Mouse (Mus musculus) hindbrain, embryonic 12.5 days (tissue): ENCODE measurements around the gene Syngr3. TPM values are rescaled to one million over a fixed set of nuclear protein-coding genes. Genes with fewer than 3 reads are reported as not detected.
"Not testable (repeated sequence)": the region's sequence is repeated elsewhere in the genome, so short reads cannot be mapped to it uniquely, and the experiment has no call there.

Experiments used
- ATAC-seq: fragments of 200-750 bp; cut with Nextera tagmentation; 2 replicates; pipeline ENCODE4 v1.8.0; 2017; ENCODE audit warnings: moderate TSS enrichment; ENCODE audit not compliant: low FRiP score
- H3K27ac ChIP-seq: fragments of 300-500 bp; sonication (generic); 2 replicates; pipeline ENCODE4 v1.5.1; 2016; ENCODE audit warnings: mild to moderate bottlenecking
- H3K27me3 ChIP-seq: fragments of 300-500 bp; sonication (generic); 2 replicates; pipeline ENCODE4 v1.6.1; 2016; ENCODE audit warnings: mild to moderate bottlenecking
- H3K36me3 ChIP-seq: fragments of 300-500 bp; sonication (generic); 2 replicates; pipeline ENCODE4 v1.6.1; 2016; ENCODE audit warnings: mild to moderate bottlenecking
- H3K4me1 ChIP-seq: fragments of 300-500 bp; sonication (generic); 2 replicates; pipeline ENCODE4 v1.6.1; 2016
- H3K4me2 ChIP-seq: fragments of 300-500 bp; sonication (generic); replicated peaks from 2 replicates; pipeline ENCODE4 v1.6.1; 2016; ENCODE audit warnings: mild to moderate bottlenecking
- H3K4me3 ChIP-seq: fragments of 300-500 bp; sonication (generic); 2 replicates; pipeline ENCODE4 v1.5.1; 2016; ENCODE audit warnings: mild to moderate bottlenecking
- H3K9ac ChIP-seq: fragments of 300-500 bp; sonication (generic); 2 replicates; pipeline ENCODE4 v1.6.1; 2016; ENCODE audit warnings: mild to moderate bottlenecking, moderate library complexity
- H3K9me3 ChIP-seq: fragments of 300-500 bp; sonication (generic); replicated peaks from 2 replicates; pipeline ENCODE4 v1.6.1; 2016; ENCODE audit warnings: mild to moderate bottlenecking
- WGBS: fragments of 180-500 bp; shearing (Covaris S2); methylation state at CpG from one replicate; pipeline ENCODE4 v1.1.7; 2016; 5-methylcytosine and 5-hydroxymethylcytosine counted together
- polyA plus RNA-seq: library from polyadenylated mRNA; unstranded; fragments of >200 nt; fragmentation: Nextera tagmentation; extraction: Ambion mirVana; gene quantifications from 2 replicates; pipeline ENCODE4 v1.2.1, GENCODE M21; 2016

Syngr3 gene
- polyA plus RNA-seq, 1 experiment from 2014 or later, result 32.1 TPM

DNA sequence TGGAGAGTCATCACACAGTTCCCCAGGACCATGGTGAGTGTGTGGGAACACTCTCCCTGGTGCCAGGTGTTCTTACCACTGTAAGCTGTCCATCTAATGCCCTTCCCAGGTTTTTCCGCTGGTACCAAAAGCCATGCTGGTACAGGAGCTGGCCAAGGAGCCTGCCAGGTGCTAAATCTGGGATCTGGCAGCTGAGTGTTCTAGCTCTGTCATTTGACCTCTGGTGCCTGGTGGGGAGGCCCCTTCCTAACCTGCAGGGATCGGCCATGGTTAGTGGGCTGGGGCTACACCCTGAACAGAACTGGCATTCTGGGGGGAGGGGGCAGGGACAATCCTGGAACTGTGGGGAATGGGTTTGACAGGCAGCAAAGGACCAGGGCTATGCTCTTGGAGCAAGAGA lies 37.9 kb upstream of the Syngr3 start, which contains the start of gene Rpl3l:
Rpl3l (plus strand) TSS at position 203 of the 400 bp plus-strand sequence.
- no peak within 1 kb of the TSS for H3K27ac ChIP-seq
- no peak within 1 kb of the TSS for H3K4me3 ChIP-seq
- H3K9me3 ChIP-seq, result no peaks in the 10 kb centered on the region
- no peak within 1 kb of the TSS for H3K9ac ChIP-seq
- H3K4me2 ChIP-seq, result no peak within 1 kb of the TSS
- peaks cover 12% of the 10 kb centered on the region; the same call in 1 of the 2 replicates for H3K27me3 ChIP-seq
- H3K36me3 ChIP-seq, result peaks cover under 1% of the 10 kb centered on the region
- WGBS, result 66% methylated on average over 2 of the region's 2 CpGs
- ATAC-seq, result no peak
- peaks cover 10% of the 10 kb centered on the region for H3K4me1 ChIP-seq

DNA sequence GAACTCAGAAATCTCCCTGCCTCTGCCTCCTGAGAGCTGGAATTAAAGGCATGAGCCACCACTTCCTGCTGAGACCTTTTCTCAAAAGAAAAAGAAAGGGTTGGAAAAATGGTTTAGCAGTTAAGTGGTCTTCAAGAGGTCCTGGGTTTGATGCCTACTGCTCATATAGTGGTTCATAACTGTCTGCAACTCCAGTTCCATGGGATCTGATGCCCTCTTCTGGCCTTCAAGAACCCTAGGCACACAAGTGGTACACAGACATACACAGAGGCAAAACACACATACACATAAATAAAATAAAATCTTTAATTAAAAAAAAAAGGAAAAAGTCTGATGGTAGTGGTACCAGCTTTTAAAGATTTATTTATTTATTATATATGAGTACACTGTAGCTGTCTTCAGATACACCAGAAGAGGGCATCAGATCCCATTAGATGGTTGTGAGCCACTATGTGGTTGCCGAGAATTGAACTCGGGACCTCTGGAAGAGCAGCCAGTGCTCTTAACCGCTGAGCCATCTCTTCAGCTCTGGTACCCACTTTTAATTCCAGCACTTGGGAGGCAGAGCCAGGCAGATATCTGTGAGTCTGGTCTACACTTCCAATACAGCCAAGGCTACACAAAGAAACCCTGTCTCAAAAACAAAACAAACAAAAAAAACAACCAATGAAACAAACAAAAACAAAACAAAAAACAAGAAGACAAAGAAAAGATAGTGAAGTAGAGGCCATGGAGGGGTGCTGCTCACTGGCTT lies 36.1 kb upstream of the Syngr3 start:
- 0 out of 2 replicates have a peak, but pooled peaks cover 2% of the 10 kb centered on the region for H3K27me3 ChIP-seq
- 71% methylated on average over 3 of the region's 3 CpGs for WGBS
- no peak for ATAC-seq

DNA sequence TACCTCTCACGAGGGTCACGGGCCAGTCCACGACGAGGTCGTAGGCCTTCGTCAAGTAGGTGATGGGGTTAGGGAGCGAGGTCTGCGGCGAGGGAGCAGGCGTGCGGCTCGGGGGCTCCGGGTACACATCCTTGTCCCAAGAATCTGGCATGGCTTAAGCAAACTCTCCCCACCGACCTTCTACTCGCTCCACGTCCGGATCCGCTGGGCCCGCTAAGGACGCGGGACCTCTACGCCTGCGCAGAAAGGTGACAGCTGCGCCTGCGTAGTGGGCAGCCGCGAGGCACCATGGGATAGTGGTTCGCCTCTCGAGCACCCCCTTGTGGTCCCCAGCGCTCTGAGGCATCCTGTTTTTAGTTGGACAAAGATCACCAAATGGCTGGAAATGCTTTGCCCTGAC lies 34.4 kb upstream of the Syngr3 start, which contains the start of gene Ndufb10:
Ndufb10 (minus strand) TSS at position 295 of the 400 bp plus-strand sequence.
- H3K9ac ChIP-seq, result peak within 1 kb of the TSS; percentile 92
- 1% methylated on average over 30 of the region's 30 CpGs for WGBS
- peak; percentile 71 for ATAC-seq
- peak within 1 kb of the TSS; percentile 80 for H3K27ac ChIP-seq
- peak within 1 kb of the TSS; percentile 68 for H3K4me3 ChIP-seq
- H3K4me1 ChIP-seq, result peaks cover 28% of the 10 kb centered on the region
- peaks cover 17% of the 10 kb centered on the region for H3K36me3 ChIP-seq
- H3K4me2 ChIP-seq, result peak within 1 kb of the TSS; percentile 96
- H3K27me3 ChIP-seq, result 0 out of 2 replicates have a peak, but pooled peaks cover 2% of the 10 kb centered on the region
- H3K9me3 ChIP-seq, result no peaks in the 10 kb centered on the region

More for the DNA sequence above, 36.1 kb upstream of the Syngr3 start:
- H3K9me3 ChIP-seq, result no peaks in the 10 kb centered on the region
- H3K27ac ChIP-seq, result no peak overlapping the region
- H3K4me2 ChIP-seq, result no peak overlapping the region
- H3K4me1 ChIP-seq, result peaks cover 25% of the 10 kb centered on the region
- peaks cover 17% of the 10 kb centered on the region for H3K36me3 ChIP-seq
- no peak overlapping the region for H3K9ac ChIP-seq
- H3K4me3 ChIP-seq, result no peak overlapping the region

DNA sequence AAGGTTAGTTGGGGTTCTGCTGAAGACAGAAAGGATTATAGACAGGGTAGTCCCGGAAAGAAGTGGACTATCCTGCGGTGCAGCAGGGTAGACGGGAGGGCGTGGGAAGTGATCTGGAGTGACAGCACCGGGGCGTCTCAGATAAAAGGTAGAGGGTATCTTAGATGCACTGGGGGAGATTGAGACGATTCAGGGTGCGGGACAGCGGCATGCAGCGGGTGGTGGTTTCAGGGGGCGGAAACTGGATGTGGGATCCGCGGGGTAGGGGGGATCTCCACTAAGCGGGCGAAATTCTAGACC lies 34.1 kb upstream of the Syngr3 start:
- H3K4me3 ChIP-seq, result peak overlapping the region; percentile 68
- WGBS, result under 1% methylated on average over 15 of the region's 15 CpGs
- H3K36me3 ChIP-seq, result peaks cover 17% of the 10 kb centered on the region
- peak; percentile 9; the same call in 1 of the 2 replicates for ATAC-seq
- peak overlapping the region; percentile 80 for H3K27ac ChIP-seq
- H3K9me3 ChIP-seq, result no peaks in the 10 kb centered on the region
- peaks cover 30% of the 10 kb centered on the region for H3K4me1 ChIP-seq
- H3K27me3 ChIP-seq, result 0 out of 2 replicates have a peak, but pooled peaks cover 2% of the 10 kb centered on the region
- H3K4me2 ChIP-seq, result peak overlapping the region; percentile 96
- H3K9ac ChIP-seq, result peak overlapping the region; percentile 92

DNA sequence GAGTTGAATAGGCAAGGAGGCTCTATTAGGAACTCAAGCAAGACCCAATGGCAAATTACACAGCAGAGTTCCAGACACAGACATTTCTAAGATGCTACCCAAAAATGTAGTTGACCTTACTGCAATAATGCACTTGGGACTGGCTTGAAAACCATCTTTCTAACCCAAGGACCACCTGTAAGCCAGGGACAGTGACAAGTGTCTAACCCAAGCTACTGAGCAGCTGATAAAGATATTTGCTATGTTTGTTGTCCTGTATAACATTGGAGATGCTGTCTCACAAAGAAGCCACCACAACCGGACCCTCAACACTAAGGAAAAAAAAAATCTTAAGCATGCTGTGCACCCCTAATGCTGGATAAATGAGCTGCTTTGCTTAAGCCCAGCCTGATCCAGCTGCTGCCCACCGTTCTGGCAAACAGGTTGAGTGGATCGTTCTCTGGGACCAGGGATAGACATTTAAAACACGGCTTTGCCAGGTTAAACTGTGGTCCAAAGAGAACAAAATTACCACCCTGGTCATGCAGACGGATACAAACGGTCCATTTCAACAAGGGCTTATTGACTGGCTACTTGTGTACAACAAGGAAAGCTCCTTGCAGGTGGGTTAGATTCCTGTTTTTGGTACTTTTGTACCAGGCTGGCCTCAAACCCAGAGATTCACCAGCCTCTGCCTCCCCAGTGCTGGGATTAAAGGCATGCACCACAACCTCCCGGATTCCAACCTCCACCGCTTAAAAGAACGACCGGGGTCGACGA lies 33.5 kb upstream of the Syngr3 start:
- H3K27ac ChIP-seq, result peak overlapping the region; percentile 80
- peaks cover 32% of the 10 kb centered on the region for H3K4me1 ChIP-seq
- H3K9me3 ChIP-seq, result no peaks in the 10 kb centered on the region
- peak overlapping the region; percentile 92 for H3K9ac ChIP-seq
- H3K36me3 ChIP-seq, result peaks cover 17% of the 10 kb centered on the region
- ATAC-seq, result no peak
- WGBS, result 4% methylated on average over 12 of the region's 12 CpGs
- peak overlapping the region; percentile 96 for H3K4me2 ChIP-seq
- peak overlapping the region; percentile 68 for H3K4me3 ChIP-seq
- H3K27me3 ChIP-seq, result 0 out of 2 replicates have a peak, but pooled peaks cover 2% of the 10 kb centered on the region

DNA sequence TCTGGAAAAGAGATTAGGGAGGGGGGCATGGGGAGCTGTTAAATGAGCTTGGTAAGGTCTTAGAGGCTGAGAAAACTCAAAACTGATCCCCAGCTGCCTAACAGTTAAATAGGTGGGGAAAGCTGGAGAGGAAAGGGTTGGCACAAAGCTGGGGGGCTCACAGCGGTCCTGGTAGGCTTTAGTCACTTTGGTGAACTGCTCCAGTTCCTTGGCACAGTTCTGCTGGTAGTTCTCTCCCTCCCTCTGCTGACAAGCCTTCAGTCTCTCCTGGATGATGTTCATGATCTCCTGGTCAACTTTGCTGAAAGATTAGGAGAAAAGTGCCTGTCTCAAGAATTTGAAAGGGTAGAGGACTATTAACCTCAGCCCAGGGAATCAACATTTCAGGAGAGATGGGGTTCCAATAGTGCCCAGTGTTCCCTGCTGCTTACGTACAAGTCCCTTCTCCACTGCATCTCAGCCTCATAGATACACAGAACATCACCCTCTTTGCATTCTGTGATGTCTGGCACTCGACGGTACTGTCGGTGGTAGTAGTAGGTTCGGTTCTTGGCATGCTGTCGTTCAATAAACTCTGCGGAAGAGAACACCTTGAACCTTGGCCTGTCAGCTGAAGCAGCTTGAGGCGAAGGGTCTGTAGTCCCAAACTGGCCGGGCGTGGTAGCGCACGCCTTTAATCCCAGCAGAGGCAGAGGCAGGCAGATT lies 32.6 kb upstream of the Syngr3 start:
- Histone ChIP-seq H3K36me3 (peaks cover 17% of the 10 kb centered on the region), H3K4me2 (no peak overlapping the region), H3K9me3 (no peaks in the 10 kb centered on the region), H3K27me3 (0 out of 2 replicates have a peak, but pooled peaks cover 2% of the 10 kb centered on the region), H3K4me3 (no peak overlapping the region), H3K9ac (0 out of 2 replicates have a peak overlapping the region, but pooled peaks have one; percentile 23), H3K27ac (0 out of 2 replicates have a peak overlapping the region, but pooled peaks have one; percentile 4), H3K4me1 (peaks cover 32% of the 10 kb centered on the region)
- 36% methylated on average over 13 of the region's 13 CpGs for WGBS
- ATAC-seq, result no peak

DNA sequence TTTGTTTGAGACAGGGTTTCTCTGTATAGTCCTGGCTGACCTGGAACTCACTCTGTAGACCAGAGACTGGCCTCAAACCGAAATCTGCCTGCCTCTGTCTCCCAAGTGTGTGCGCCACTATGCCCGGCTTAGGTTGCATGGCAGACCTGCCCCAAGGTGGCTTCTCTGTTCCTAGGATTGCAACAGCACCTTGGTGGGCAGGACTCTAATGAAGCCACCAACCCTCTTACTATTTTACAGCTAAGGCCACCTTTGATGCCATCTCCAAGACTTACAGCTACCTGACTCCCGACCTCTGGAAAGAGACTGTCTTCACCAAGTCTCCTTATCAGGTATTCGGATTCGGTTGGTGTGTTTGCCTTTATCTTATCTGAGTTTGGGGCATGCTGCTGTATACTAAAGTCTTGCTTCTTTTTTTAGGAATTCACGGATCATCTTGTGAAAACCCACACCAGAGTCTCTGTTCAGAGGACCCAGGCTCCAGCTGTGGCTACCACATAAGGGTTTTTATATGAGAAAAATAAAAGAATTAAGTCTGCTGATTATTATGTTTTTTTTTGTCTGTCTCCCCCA lies 31.7 kb upstream of the Syngr3 start:
- WGBS, result 70% methylated on average over 7 of the region's 7 CpGs
- H3K36me3 ChIP-seq, result peaks cover 22% of the 10 kb centered on the region
- H3K27me3 ChIP-seq, ATAC-seq, H3K27ac ChIP-seq, H3K9me3 ChIP-seq: not testable (repeated sequence)
- peak overlapping the region; percentile 54 for H3K9ac ChIP-seq
- peak overlapping the region; percentile 24 for H3K4me3 ChIP-seq
- peak overlapping the region; percentile 83 for H3K4me2 ChIP-seq
- H3K4me1 ChIP-seq, result peaks cover 32% of the 10 kb centered on the region

DNA sequence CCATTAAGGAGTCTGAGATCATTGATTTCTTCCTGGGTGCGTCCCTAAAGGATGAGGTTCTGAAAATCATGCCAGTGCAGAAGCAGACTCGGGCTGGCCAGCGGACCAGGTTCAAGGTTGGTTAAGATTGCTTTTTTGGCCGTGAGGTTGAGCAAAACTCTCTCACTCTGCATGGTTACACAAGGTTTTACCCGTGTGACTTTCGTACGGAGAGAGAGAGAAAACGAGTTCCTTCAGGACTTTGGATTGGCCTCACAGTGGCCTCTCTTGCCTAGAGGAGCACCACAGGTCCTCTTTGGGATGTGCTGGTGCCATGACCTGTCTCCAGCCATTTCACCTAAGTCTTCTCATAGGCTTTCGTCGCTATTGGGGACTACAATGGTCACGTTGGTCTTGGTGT lies 30.9 kb upstream of the Syngr3 start:
- not testable (repeated sequence) for ATAC-seq, H3K27me3 ChIP-seq, H3K27ac ChIP-seq, H3K9me3 ChIP-seq
- Histone ChIP-seq H3K4me3 (peak overlapping the region; percentile 86), H3K9ac (peak overlapping the region; percentile 88), H3K4me2 (peak overlapping the region; percentile 83), H3K4me1 (peaks cover 32% of the 10 kb centered on the region), H3K36me3 (peaks cover 28% of the 10 kb centered on the region)
- 2% methylated on average over 11 of the region's 11 CpGs for WGBS

DNA sequence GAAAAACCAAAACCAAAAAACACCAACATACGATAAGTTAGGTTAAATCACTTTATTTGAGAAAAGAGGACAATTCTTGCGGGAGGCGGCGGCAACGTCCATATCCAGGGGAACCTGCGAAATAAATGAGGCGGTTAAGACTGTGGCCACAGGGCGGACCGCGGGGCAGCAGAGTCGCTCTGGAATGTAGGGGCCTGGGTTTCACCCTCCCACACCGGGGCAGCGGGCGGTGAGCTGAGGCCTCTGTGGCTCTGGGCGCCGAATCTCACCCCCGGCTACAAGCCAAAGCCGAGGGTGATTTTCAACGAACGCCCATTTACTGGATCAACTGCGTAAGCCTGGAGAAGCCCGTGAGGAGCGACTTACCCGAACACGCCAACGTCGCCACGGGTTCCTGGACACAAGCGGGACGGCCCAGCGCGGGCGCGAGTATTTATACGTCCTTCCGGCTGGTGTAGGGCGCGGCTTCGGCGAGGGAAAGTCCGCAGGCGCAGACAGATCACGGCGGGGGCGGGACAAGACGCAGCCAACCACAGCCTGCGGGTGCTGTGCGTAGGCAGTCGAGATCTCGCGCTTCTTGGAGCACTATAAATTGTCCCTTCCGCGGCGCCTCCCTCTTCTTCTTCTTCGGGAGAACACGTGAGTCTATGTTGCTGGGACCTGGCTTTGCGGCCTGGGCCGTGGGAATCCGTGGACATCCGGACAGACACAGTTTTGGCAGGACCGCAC lies 29.9 kb upstream of the Syngr3 start:
- Histone ChIP-seq H3K27me3 (no peaks in the 10 kb centered on the region), H3K36me3 (peaks cover 29% of the 10 kb centered on the region), H3K9me3 (no peaks in the 10 kb centered on the region), H3K4me2 (peak overlapping the region; percentile 83), H3K27ac (peak overlapping the region; percentile 88), H3K9ac (peak overlapping the region; percentile 89), H3K4me1 (peaks cover 32% of the 10 kb centered on the region), H3K4me3 (peak overlapping the region; percentile 86)
- WGBS, result under 1% methylated on average over 61 of the region's 61 CpGs
- ATAC-seq, result peak; percentile 98

DNA sequence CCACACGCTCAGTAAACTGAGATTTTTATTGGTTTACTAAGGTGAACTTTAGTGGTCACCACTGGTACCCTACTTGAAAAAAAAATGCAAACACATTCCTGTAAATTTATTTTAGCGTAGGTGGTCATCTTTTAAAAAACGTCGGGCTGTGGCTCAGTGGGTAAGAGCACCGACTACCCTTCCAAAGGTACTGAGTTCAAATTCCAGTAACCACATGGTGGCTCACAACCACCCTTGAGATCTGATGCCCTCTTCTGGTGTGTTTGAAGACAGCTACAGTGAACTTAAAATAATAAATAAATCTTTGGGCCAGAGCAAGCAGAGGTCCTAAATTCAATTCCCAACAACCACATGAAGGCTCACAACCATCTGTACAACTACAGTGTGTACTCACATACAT lies 29.2 kb upstream of the Syngr3 start:
- peak overlapping the region; percentile 89 for H3K9ac ChIP-seq
- 65% methylated on average over 5 of the region's 5 CpGs for WGBS
- H3K27me3 ChIP-seq, H3K27ac ChIP-seq, H3K9me3 ChIP-seq, ATAC-seq: not testable (repeated sequence)
- peaks cover 29% of the 10 kb centered on the region for H3K36me3 ChIP-seq
- H3K4me1 ChIP-seq, result peaks cover 32% of the 10 kb centered on the region
- peak overlapping the region; percentile 69 for H3K4me2 ChIP-seq
- H3K4me3 ChIP-seq, result peak overlapping the region; percentile 86

DNA sequence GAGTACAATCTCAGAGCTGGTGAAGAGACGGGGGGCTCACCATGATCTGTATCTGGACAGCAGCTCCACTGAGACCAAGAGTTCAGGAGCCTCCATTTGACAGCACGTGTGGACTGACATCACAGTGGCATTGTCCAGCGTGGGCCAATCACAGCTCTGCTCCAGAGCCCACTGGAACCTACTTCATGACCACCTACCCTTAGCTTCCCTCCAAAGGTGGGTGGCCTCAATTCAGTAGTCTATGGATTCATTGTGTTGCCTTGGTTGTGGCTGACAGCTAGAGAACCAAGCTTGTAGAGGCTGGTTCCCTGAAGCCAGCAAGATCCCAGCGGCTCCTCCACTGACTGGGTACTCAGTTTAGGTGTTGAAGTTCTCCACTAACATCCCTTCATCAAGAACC lies 28.2 kb upstream of the Syngr3 start, which contains the start of the genes Rnf151 and Rps2:
Rnf151 (minus strand) TSS at position 121 of the 400 bp plus-strand sequence.
Rps2 (plus strand) TSS at position 174 of the 400 bp plus-strand sequence.
- 0 out of 2 replicates have a peak within 1 kb of the TSS, but pooled peaks have one; percentile 89 for H3K9ac ChIP-seq
- peak within 1 kb of the TSS; percentile 69 for H3K4me2 ChIP-seq
- no peak within 1 kb of the TSS for H3K27ac ChIP-seq
- peaks cover 24% of the 10 kb centered on the region for H3K4me1 ChIP-seq
- H3K27me3 ChIP-seq, result no peaks in the 10 kb centered on the region
- no peaks in the 10 kb centered on the region for H3K9me3 ChIP-seq
- peak within 1 kb of the TSS; percentile 86 for H3K4me3 ChIP-seq
- H3K36me3 ChIP-seq, result peaks cover 29% of the 10 kb centered on the region
- WGBS, result 88% methylated on average over 4 of the region's 4 CpGs
- ATAC-seq, result no peak
